Mouse (Mus musculus): ENCODE data around the gene Nkd1. TPM values are rescaled to one million over a fixed set of nuclear protein-coding genes. Genes with fewer than 3 reads are reported as not detected.

The Nkd1 gene
- total RNA-seq, 1 experiment = 1.8 TPM

DNA sequence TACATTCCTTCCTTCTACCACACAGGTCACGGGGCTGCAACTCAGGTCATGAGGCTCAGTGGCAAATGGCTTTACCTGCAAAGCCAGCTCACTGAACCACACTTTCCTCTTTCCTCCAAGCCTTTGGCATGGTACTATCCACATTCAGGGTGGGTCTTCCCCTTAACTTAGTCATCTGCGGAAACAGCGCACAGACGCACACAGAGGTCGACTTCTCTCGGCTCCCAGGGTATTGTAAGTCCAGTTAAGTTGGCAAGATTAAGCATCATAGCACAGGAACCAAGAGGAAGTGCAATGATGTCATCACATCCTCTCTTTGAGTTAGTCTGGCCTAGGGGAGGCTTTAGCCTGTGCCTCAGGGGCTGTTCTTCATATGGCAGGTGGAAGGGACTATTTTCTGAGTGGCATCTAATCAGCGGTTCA lies 112.2 kb downstream of the Nkd1 start:
- no peak overlapping the region for H3K9ac ChIP-seq (ENCODE audit: insufficient read depth, low read depth, low read length, poor library complexity, severe bottlenecking)
- TF ChIP-seq ZNF384 (IDR thresholded peaks at IDR 0.05; ENCODE audit: low read depth, low read length) = no peak
- no peak for TF ChIP-seq MAFK (IDR thresholded peaks at IDR 0.05; ENCODE audit: insufficient read depth, low read depth, low read length)
- TF ChIP-seq ZC3H11A (IDR thresholded peaks at IDR 0.05; ENCODE audit: borderline replicate concordance, low read depth, low read length) = no peak
- no peak for TF ChIP-seq CHD2 (IDR thresholded peaks at IDR 0.05; ENCODE audit: low read depth, low read length)
- TF ChIP-seq HCFC1 (IDR thresholded peaks at IDR 0.05; ENCODE audit: borderline replicate concordance, insufficient read depth, low read length) = no peak
- H3K4me1 ChIP-seq (ENCODE audit: control insufficient read depth in 2 of 2, insufficient read depth in 2 of 2, low read length in 2 of 2, poor library complexity in 1 of 2) = peaks cover 0 to under 1% of the 10 kb centered on the region in 2 experiments; a peak in 2 of 4 replicates
- H3K9me3 ChIP-seq (ENCODE audit: control insufficient read depth, insufficient read depth, low read depth, low read length) = no peaks in the 10 kb centered on the region
- no peaks in the 10 kb centered on the region for H3K36me3 ChIP-seq (ENCODE audit: control insufficient read depth, insufficient read depth, low read length, poor library complexity, severe bottlenecking)
- DNase-seq (ENCODE audit: low read depth, low spot score) = no peak
- in situ Hi-C loops (cut with MboI; ENCODE audit: low sequenced_read_pairs in 2 of 2, unreplicated experiment in 2 of 2) = no loop called here
- no peak overlapping the region for H3K4me3 ChIP-seq (ENCODE audit: insufficient read depth in 1 of 2, low read depth in 1 of 2, low read length in 2 of 2, poor library complexity in 1 of 2, severe bottlenecking in 1 of 2)
- H3K27ac ChIP-seq (ENCODE audit: insufficient read depth, low read depth, low read length, poor library complexity, severe bottlenecking) = no peak overlapping the region

DNA sequence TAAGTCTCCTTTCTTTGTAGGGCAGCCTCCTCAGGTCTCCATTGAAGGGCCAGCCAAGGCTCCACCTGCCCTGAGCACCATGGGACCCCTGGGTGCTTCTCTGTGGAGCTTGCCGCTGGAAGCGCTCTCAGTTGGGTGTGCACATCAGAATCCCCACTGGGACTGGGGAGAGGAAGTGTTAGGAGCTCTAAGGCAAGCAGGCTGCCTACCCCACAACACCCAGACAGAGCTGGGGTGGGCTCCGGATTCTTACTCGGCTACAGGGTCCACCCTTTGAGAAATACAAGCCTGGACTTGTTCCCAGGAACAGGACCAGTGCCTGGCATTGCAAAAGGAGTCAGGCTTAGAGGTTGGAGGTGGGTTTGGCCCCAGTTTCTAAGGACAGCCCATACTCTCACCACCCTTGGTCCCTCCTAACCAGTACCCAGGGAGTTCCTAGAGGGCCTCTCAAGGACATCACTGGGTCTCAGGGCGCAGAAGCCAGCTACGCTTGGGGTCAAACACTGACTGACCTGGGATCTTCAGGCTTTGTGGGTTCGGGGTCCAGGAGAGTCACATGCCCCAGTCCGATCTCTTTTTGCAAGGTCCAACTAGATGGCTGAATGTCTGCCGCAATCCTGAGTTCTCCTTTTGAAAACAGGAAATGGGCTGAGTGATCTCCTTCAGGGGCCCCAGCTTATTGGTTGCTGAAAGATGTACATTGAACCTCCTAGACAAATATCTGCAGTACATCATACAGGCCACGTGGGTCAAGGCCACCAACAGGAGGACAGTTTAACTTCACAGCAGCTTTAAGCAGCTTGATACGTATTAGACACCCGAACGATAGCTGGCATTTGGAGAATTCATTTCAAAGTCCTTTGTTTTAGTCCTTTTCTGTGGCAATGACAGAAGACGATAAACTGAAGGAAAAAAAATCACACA lies 114.6 kb downstream of the Nkd1 start, which contains the start of gene Snx20:
Gene Snx20, minus strand, starts transcription at position 655 of the 924 bp plus-strand sequence.
- Histone ChIP-seq H3K27ac (ENCODE audit: insufficient read depth, low read depth, low read length, poor library complexity, severe bottlenecking) (no peak within 1 kb of the TSS), H3K9me3 (ENCODE audit: control insufficient read depth, insufficient read depth, low read depth, low read length) (no peaks in the 10 kb centered on the region), H3K36me3 (ENCODE audit: control insufficient read depth, insufficient read depth, low read length, poor library complexity, severe bottlenecking) (no peaks in the 10 kb centered on the region), H3K4me1 (ENCODE audit: control insufficient read depth in 2 of 2, insufficient read depth in 2 of 2, low read length in 2 of 2, poor library complexity in 1 of 2) (no peaks in the 10 kb centered on the region; a peak in 1 of 4 replicates), H3K4me3 (ENCODE audit: insufficient read depth in 1 of 2, low read depth in 1 of 2, low read length in 2 of 2, poor library complexity in 1 of 2, severe bottlenecking in 1 of 2) (no peak within 1 kb of the TSS), H3K9ac (ENCODE audit: insufficient read depth, low read depth, low read length, poor library complexity, severe bottlenecking) (no peak within 1 kb of the TSS)
- TF ChIP-seq HCFC1 (IDR thresholded peaks at IDR 0.05; ENCODE audit: borderline replicate concordance, insufficient read depth, low read length) (no peak), ZNF384 (IDR thresholded peaks at IDR 0.05; ENCODE audit: low read depth, low read length) (no peak), MAFK (IDR thresholded peaks at IDR 0.05; ENCODE audit: insufficient read depth, low read depth, low read length) (no peak), CHD2 (IDR thresholded peaks at IDR 0.05; ENCODE audit: low read depth, low read length) (no peak), ZC3H11A (IDR thresholded peaks at IDR 0.05; ENCODE audit: borderline replicate concordance, low read depth, low read length) (no peak)
- DNase-seq (ENCODE audit: low read depth, low spot score) = no peak
- in situ Hi-C loops (cut with MboI; ENCODE audit: low sequenced_read_pairs in 2 of 2, unreplicated experiment in 2 of 2) = no loop called here

DNA sequence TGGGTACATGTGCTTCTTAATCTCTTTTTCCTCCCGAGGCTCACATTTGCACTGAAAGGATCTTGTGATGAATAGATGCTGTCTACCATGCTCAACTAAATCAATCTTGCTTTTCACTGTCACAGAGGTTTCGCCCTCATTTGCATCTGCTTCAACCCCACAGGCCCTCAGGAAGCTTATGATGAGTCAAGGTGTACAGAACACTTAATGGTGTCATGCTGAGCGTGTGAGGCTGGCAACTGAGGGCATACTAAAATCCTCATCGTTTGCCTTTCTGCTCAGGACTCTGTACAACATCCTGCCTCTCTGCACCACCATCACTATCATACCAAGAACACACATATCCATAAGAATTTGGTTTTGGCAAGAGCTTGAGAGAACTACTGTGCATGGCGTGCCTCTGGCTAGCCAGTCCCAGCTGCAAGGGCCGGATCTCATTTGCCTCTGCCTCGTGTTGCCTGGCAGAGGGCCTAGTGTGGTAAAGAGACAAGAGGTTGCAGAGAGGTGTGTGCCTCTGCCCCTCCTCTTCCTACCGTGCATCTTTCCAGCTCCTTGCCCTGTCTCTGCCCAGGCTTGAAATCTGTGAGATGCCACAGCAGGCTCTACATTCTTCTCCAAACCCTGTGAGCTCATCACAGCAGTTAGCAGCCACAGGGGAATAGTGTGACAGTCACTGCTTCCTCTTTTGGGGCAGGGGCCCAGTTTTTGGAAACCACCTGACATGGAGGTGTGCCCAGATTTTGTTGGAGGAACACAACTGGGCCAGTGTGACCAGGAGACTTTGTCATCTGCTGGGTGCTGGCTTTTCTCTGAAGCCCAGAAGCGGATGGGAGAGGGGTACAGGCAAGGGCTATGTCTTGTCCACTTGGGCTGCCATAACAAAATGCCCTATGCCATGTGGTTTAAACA lies 116.2 kb downstream of the Nkd1 start:
- TF ChIP-seq CHD2 (IDR thresholded peaks at IDR 0.05; ENCODE audit: low read depth, low read length) (no peak), HCFC1 (IDR thresholded peaks at IDR 0.05; ENCODE audit: borderline replicate concordance, insufficient read depth, low read length) (no peak), MAFK (IDR thresholded peaks at IDR 0.05; ENCODE audit: insufficient read depth, low read depth, low read length) (no peak), ZNF384 (IDR thresholded peaks at IDR 0.05; ENCODE audit: low read depth, low read length) (no peak), ZC3H11A (IDR thresholded peaks at IDR 0.05; ENCODE audit: borderline replicate concordance, low read depth, low read length) (no peak)
- in situ Hi-C loops (cut with MboI; ENCODE audit: low sequenced_read_pairs in 2 of 2, unreplicated experiment in 2 of 2) = no loop called here
- Histone ChIP-seq H3K9me3 (ENCODE audit: control insufficient read depth, insufficient read depth, low read depth, low read length) (no peaks in the 10 kb centered on the region), H3K27ac (ENCODE audit: insufficient read depth, low read depth, low read length, poor library complexity, severe bottlenecking) (no peak overlapping the region), H3K4me3 (ENCODE audit: insufficient read depth in 1 of 2, low read depth in 1 of 2, low read length in 2 of 2, poor library complexity in 1 of 2, severe bottlenecking in 1 of 2) (no peak overlapping the region), H3K36me3 (ENCODE audit: control insufficient read depth, insufficient read depth, low read length, poor library complexity, severe bottlenecking) (no peaks in the 10 kb centered on the region), H3K4me1 (ENCODE audit: control insufficient read depth in 2 of 2, insufficient read depth in 2 of 2, low read length in 2 of 2, poor library complexity in 1 of 2) (no peaks in the 10 kb centered on the region; a peak in 1 of 4 replicates), H3K9ac (ENCODE audit: insufficient read depth, low read depth, low read length, poor library complexity, severe bottlenecking) (no peak overlapping the region)
- DNase-seq (ENCODE audit: low read depth, low spot score) = no peak

DNA sequence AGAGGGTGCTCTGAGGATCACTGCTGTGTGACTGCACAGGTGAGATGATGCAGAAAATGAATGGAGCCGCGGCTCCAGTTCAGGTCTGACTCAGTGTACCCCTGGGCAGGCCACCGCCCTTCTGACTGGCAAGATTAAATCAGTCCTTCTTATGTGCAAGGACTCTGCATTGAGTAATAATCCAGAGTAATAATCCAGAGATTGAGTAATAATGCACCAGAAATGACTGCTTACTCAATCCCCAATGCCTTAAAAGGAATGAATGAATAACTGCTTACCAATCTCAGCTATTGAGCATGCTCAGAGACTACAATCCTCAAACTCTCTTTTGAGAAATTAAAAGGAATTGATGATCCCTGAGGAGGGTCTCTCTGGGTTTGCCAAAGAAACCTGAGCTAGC lies 117.8 kb downstream of the Nkd1 start:
- Histone ChIP-seq H3K27ac (ENCODE audit: insufficient read depth, low read depth, low read length, poor library complexity, severe bottlenecking) (no peak overlapping the region), H3K4me1 (ENCODE audit: control insufficient read depth in 2 of 2, insufficient read depth in 2 of 2, low read length in 2 of 2, poor library complexity in 1 of 2) (no peaks in the 10 kb centered on the region; a peak in 1 of 4 replicates), H3K36me3 (ENCODE audit: control insufficient read depth, insufficient read depth, low read length, poor library complexity, severe bottlenecking) (no peaks in the 10 kb centered on the region), H3K9me3 (ENCODE audit: control insufficient read depth, insufficient read depth, low read depth, low read length) (no peaks in the 10 kb centered on the region), H3K4me3 (ENCODE audit: insufficient read depth in 1 of 2, low read depth in 1 of 2, low read length in 2 of 2, poor library complexity in 1 of 2, severe bottlenecking in 1 of 2) (no peak overlapping the region), H3K9ac (ENCODE audit: insufficient read depth, low read depth, low read length, poor library complexity, severe bottlenecking) (no peak overlapping the region)
- in situ Hi-C loops (cut with MboI; ENCODE audit: low sequenced_read_pairs in 2 of 2, unreplicated experiment in 2 of 2) = no loop called here
- DNase-seq (ENCODE audit: low read depth, low spot score) = no peak
- TF ChIP-seq MAFK (IDR thresholded peaks at IDR 0.05; ENCODE audit: insufficient read depth, low read depth, low read length) (no peak), HCFC1 (IDR thresholded peaks at IDR 0.05; ENCODE audit: borderline replicate concordance, insufficient read depth, low read length) (no peak), ZNF384 (IDR thresholded peaks at IDR 0.05; ENCODE audit: low read depth, low read length) (no peak), CHD2 (IDR thresholded peaks at IDR 0.05; ENCODE audit: low read depth, low read length) (no peak), ZC3H11A (IDR thresholded peaks at IDR 0.05; ENCODE audit: borderline replicate concordance, low read depth, low read length) (no peak)
